Mouse (Mus musculus) testis, adult 2 months (tissue): ENCODE results near the gene Mme. TPM values are rescaled to one million over a fixed set of nuclear protein-coding genes. Genes with fewer than 3 reads are reported as not detected.

Experiments
- H3K27ac ChIP-seq: fragments of 200-500 bp; 2 replicates; pipeline ENCODE4 v1.5.1; 2012; ENCODE audit warnings: low read depth, low read length; ENCODE audit not compliant: control insufficient read depth, insufficient read depth
- H3K27me3 ChIP-seq: fragments of 200-500 bp; 2 replicates; pipeline ENCODE4 v1.6.1; 2012; ENCODE audit warnings: mild to moderate bottlenecking, low read length, moderate library complexity; ENCODE audit not compliant: control insufficient read depth, insufficient read depth
- H3K36me3 ChIP-seq: fragments of 200-500 bp; 2 replicates; pipeline ENCODE4 v1.6.1; 2012; ENCODE audit warnings: mild to moderate bottlenecking, low read length; ENCODE audit not compliant: control insufficient read depth, insufficient read depth
- H3K4me1 ChIP-seq: fragments of 200-500 bp; 2 replicates; pipeline ENCODE4 v1.6.1; 2012; ENCODE audit warnings: low read length; ENCODE audit not compliant: control insufficient read depth, insufficient read depth
- H3K4me3 ChIP-seq: fragments of 200-500 bp; 2 replicates; pipeline ENCODE4 v1.5.1; 2012; ENCODE audit warnings: low read depth, mild to moderate bottlenecking, low read length, moderate library complexity, mixed read lengths; ENCODE audit not compliant: control insufficient read depth
- CTCF ChIP-seq: fragments of 200-500 bp; IDR thresholded peaks from 2 replicates; pipeline ENCODE4 v1.5.1; 2012; ENCODE audit warnings: low read depth, mild to moderate bottlenecking, inconsistent platforms, low read length, moderate library complexity; ENCODE audit not compliant: control insufficient read depth, insufficient read depth, insufficient replicate concordance
- POLR2A ChIP-seq: fragments of 200-500 bp; IDR thresholded peaks from 2 replicates; pipeline ENCODE4 v1.6.1; 2012; ENCODE audit warnings: low read depth, mild to moderate bottlenecking, inconsistent platforms, low read length, moderate library complexity; ENCODE audit not compliant: control insufficient read depth
- polyA plus RNA-seq: library from polyadenylated mRNA; depleted of rRNA; stranded (reverse); fragments of >200 nt; gene quantifications from 2 replicates; pipeline ENCODE4 v1.2.3, GENCODE M21; 2012

Gene Mme
- polyA plus RNA-seq, 1 experiment, result 2.4 TPM

GRCm38 (mm10) chr3:63317496-63317895 is 76.2 kb downstream of the Mme start:
- Histone ChIP-seq H3K27ac (no peak overlapping the region), H3K4me1 (no peaks in the 10 kb centered on the region), H3K4me3 (no peak overlapping the region), H3K36me3 (no peaks in the 10 kb centered on the region), H3K27me3 (no peaks in the 10 kb centered on the region)
- no peak for TF ChIP-seq CTCF
- no peak for TF ChIP-seq POLR2A

GRCm38 (mm10) chr3:63325615-63326014 is 84.3 kb downstream of the Mme start:
- H3K27ac ChIP-seq, result no peak overlapping the region
- no peaks in the 10 kb centered on the region for H3K4me1 ChIP-seq
- no peaks in the 10 kb centered on the region for H3K36me3 ChIP-seq
- no peaks in the 10 kb centered on the region for H3K27me3 ChIP-seq
- no peak for TF ChIP-seq CTCF
- TF ChIP-seq POLR2A, result no peak
- no peak overlapping the region for H3K4me3 ChIP-seq

GRCm38 (mm10) chr3:63340110-63340509 is 98.8 kb downstream of the Mme start:
- no peaks in the 10 kb centered on the region for H3K4me1 ChIP-seq
- H3K27ac ChIP-seq, result no peak overlapping the region
- no peak for TF ChIP-seq CTCF
- TF ChIP-seq POLR2A, result no peak
- H3K27me3 ChIP-seq, result no peaks in the 10 kb centered on the region
- no peak overlapping the region for H3K4me3 ChIP-seq
- no peaks in the 10 kb centered on the region for H3K36me3 ChIP-seq

GRCm38 (mm10) chr3:63340546-63340945 is 99.2 kb downstream of the Mme start:
- Histone ChIP-seq H3K4me1 (no peaks in the 10 kb centered on the region), H3K4me3 (no peak overlapping the region), H3K27me3 (no peaks in the 10 kb centered on the region), H3K36me3 (no peaks in the 10 kb centered on the region), H3K27ac (no peak overlapping the region)
- TF ChIP-seq POLR2A (no peak), CTCF (no peak)

- H3K36me3 ChIP-seq, result no peaks in the 10 kb centered on the region
- TF ChIP-seq POLR2A, result no peak
- TF ChIP-seq CTCF, result no peak
- no peak overlapping the region for H3K4me3 ChIP-seq
- no peak overlapping the region for H3K27ac ChIP-seq
- no peaks in the 10 kb centered on the region for H3K27me3 ChIP-seq
- H3K4me1 ChIP-seq, result no peaks in the 10 kb centered on the region
These were observed 100.1 kb downstream of the Mme start for GRCm38 (mm10) chr3:63341481-63341880.

- Histone ChIP-seq H3K27me3 (no peaks in the 10 kb centered on the region), H3K36me3 (no peaks in the 10 kb centered on the region), H3K4me1 (no peaks in the 10 kb centered on the region), H3K27ac (no peak overlapping the region), H3K4me3 (no peak overlapping the region)
- TF ChIP-seq CTCF, result no peak
- TF ChIP-seq POLR2A, result no peak
These were observed 103.7 kb downstream of the Mme start for GRCm38 (mm10) chr3:63344998-63345397.

GRCm38 (mm10) chr3:63348893-63349426 is 107.6 kb downstream of the Mme start:
- Histone ChIP-seq H3K27ac (no peak overlapping the region), H3K27me3 (no peaks in the 10 kb centered on the region), H3K4me1 (no peaks in the 10 kb centered on the region), H3K4me3 (no peak overlapping the region), H3K36me3 (no peaks in the 10 kb centered on the region)
- TF ChIP-seq POLR2A, result no peak
- no peak for TF ChIP-seq CTCF

GRCm38 (mm10) chr3:63350242-63350641 is 108.9 kb downstream of the Mme start:
- Histone ChIP-seq H3K4me3 (no peak overlapping the region), H3K4me1 (no peaks in the 10 kb centered on the region)
- TF ChIP-seq CTCF (no peak), POLR2A (no peak)

More at GRCm38 (mm10) chr3:63350242-63350641, 108.9 kb downstream of the Mme start:
- no peaks in the 10 kb centered on the region for H3K27me3 ChIP-seq
- H3K27ac ChIP-seq, result no peak overlapping the region
- no peaks in the 10 kb centered on the region for H3K36me3 ChIP-seq
